9 mouse cellular contexts compared by ENCODE assay signal in genomic region chr13:104509561-104510493, GRCm38 (mm10).
DNase-seq lines count a peak whose midpoint lies in the region; ATAC-seq lines count a peak whose summit lies in the region.
"Had no signal": no experiment of that assay in that cellular context is flagged by ENCODE, and none has a peak within 500 bp of the region (broad histone marks: within the 10 kb centered on the region; RNA-seq: fewer than 3 reads in every experiment).

No protein-coding gene starts in this region.

- H3K9me3 ChIP-seq in lung, embryonic 15.5 days: no peaks in the 10 kb centered on the region
- no peaks in the 10 kb centered on the region for H3K9me3 ChIP-seq in limb, embryonic 10.5 days (replicated peaks)
- H3K9me3 ChIP-seq: stomach, embryonic 15.5 days had no signal

- no peaks in the 10 kb centered on the region for H3K27me3 ChIP-seq in lung, embryonic 15.5 days
- no peaks in the 10 kb centered on the region for H3K27me3 ChIP-seq in limb, embryonic 10.5 days (ENCODE audit: low read depth, poor library complexity, severe bottlenecking)
- H3K27me3 ChIP-seq: stomach, embryonic 15.5 days had no signal

- intact Hi-C loops in gastrocnemius, postnatal 14 days (cut with DNase I; ENCODE audit: low total_unique reads): no loop called here

- peak; percentile 46; the same call in 1 of the 2 replicates for ATAC-seq in lung, embryonic 15.5 days (ENCODE audit: borderline replicate concordance, extremely low read depth, low FRiP score, low TSS enrichment)

- no peak overlapping the region for H3K4me3 ChIP-seq in lung, embryonic 15.5 days
- no peak overlapping the region for H3K4me3 ChIP-seq in limb, embryonic 10.5 days
- H3K4me3 ChIP-seq: stomach, embryonic 15.5 days had no signal

- no peak overlapping the region for H3K9ac ChIP-seq in lung, embryonic 15.5 days
- H3K9ac ChIP-seq: stomach, embryonic 15.5 days had no signal

- no peak for DNase-seq in lung, postnatal 25 days (ENCODE audit: low spot score)
- DNase-seq in cerebellum, postnatal 10 days: peak; percentile 85 to 93
- DNase-seq in gastrocnemius, postnatal 14 days: peak; percentile 85
- DNase-seq in limb, embryonic 10.5 days (ENCODE audit: low spot score): no peak
- no peak for DNase-seq in left cerebral cortex, adult 11 months (ENCODE audit: low spot score)
- no peak for DNase-seq in Muller cell, postnatal 12 days (ENCODE audit: inconsistent ontology term)
- no peak for DNase-seq in urinary bladder, postnatal 4 days (ENCODE audit: low spot score in 2 of 2)

- H3K36me3 ChIP-seq in lung, embryonic 15.5 days: no peaks in the 10 kb centered on the region
- no peaks in the 10 kb centered on the region for H3K36me3 ChIP-seq in limb, embryonic 10.5 days
- H3K36me3 ChIP-seq: stomach, embryonic 15.5 days had no signal

- H3K4me2 ChIP-seq in lung, embryonic 15.5 days: no peak overlapping the region
- H3K4me2 ChIP-seq: stomach, embryonic 15.5 days had no signal

- 71% methylated on average over 26 of the region's 26 CpGs for WGBS in lung, embryonic 15.5 days
- WGBS in limb, embryonic 10.5 days: 83% methylated on average over 26 of the region's 26 CpGs

- H3K4me1 ChIP-seq in lung, embryonic 15.5 days: 0 out of 2 replicates have a peak, but pooled peaks cover 8% of the 10 kb centered on the region
- H3K4me1 ChIP-seq in limb, embryonic 10.5 days: peaks cover 10% of the 10 kb centered on the region
- H3K4me1 ChIP-seq: stomach, embryonic 15.5 days had no signal

- H3K27ac ChIP-seq in lung, embryonic 15.5 days: no peak overlapping the region
- peak overlapping the region; percentile 46 for H3K27ac ChIP-seq in limb, embryonic 10.5 days
- H3K27ac ChIP-seq: stomach, embryonic 15.5 days had no signal

Comparison
In these comparisons a context has a peak if more than half of its experiments do, and no peak if none do; other contexts are left out.
1. DNase-seq: peak in cerebellum, postnatal 10 days (2 of 2) and gastrocnemius, postnatal 14 days (single experiment); none in lung, postnatal 25 days (single experiment), limb, embryonic 10.5 days (single experiment), left cerebral cortex, adult 11 months (single experiment), Muller cell, postnatal 12 days (single experiment) and urinary bladder, postnatal 4 days (0 of 2).